Mouse (Mus musculus) spleen, adult 12 weeks (tissue): ENCODE measurements around the gene Lrrc49.

Source experiments
- DNase-seq: peaks from one replicate; pipeline ENCODE4 v3.0.0; 2022; ENCODE audit warnings: low spot score

Lrrc49 gene

DNA sequence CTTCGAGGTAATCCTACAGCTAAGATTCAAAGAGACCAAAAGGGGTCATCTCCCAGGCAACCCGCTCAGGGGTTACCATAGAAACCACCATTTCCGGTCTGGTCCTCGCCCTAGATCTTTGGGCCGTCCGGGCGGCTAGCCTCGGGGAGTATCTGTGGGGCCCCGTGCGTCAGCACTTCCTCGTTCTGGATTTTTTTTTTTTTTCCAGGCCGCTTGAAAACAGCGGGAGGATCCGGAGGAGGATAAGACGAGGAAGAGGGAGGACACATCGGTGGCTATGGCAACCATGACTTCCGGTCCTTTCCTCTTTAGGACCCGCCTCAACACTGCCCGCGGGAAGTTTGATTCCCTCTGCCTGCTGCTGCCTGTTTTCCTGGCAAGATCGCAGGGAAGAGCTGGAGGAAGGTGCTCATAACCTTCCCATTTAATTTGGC, at the start of gene Lrrc49:
TSS of gene Lrrc49 (minus strand) at position 268 of the 434 bp plus-strand sequence.
- DNase-seq = peak; percentile 34

DNA sequence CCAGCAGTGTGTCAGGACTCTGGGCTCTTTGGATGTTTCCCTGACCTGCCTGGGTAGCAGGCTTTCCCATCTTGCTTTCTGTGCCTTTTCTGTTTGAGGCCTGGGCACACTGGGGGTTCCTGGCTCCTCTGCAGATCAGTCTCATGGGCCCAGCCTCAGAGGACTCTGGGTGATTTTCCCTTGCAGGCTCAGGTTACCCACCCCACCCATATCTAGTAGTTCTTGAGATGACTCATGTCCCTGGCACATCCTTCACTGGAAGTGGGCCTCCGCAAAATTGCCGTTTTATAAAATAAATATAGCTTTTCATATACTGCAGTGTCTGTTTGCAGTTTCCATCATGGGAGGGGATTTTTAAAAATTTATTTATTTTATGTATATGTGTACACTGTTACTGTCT, 46.4 kb upstream of the Lrrc49 start:
- DNase-seq = no peak

DNA sequence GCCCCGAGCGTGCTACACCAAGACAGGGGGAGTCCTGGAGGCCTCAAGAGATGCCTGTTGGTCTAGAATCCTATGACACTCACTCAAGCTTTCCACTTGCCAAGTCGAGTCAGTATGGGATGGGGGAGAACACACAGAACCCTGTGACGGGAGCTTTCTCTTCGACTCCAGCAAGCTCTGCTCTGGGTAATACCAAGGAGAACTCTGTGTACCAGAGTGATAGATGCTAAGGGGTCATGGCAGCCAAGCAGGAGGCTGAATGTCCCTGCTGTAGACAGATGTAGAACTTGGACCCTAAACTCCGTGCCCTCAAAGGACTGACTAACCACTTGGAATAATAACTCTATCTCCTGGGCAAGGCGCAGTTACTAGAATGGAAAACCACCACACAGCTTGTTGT, 37.0 kb upstream of the Lrrc49 start:
- DNase-seq = no peak

DNA sequence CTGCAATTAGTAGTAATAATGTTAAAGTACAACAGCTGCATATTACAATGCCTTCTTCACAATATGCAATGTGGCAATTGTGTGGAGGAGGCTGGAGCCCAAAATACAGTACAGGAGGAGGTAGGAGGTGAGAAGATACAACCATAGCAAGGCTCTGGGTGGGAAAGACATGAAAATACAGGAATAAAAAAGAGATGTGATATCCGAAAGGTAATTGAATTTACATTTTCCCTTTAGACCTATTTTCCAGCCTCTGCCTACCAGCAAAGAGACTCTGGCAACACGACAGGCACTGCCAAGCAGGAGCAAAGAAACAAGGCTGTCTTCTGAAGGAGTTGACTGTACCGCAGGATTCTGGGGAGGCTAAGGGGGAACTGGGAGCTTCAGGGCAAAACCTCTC, 31.7 kb upstream of the Lrrc49 start:
- DNase-seq = no peak

DNA sequence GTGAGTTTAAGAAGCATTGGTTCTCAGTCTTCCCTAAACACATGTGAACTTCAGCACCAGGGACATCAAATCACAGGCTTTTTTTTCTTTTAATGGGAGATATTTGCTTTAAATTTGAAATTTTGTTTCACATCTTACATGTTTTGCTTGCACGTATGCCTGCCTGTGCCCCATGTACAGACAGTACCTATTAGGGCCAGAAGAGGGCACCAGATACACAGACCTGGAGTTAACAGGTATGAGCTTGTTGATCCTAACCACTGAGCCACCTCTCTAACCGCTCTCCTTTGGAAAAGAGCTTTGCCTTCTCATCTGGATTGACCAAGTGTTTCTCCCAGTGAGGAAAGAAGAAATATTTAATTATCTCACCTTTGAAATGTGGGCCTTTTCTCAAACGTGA, 30.3 kb upstream of the Lrrc49 start:
- no peak for DNase-seq

DNA sequence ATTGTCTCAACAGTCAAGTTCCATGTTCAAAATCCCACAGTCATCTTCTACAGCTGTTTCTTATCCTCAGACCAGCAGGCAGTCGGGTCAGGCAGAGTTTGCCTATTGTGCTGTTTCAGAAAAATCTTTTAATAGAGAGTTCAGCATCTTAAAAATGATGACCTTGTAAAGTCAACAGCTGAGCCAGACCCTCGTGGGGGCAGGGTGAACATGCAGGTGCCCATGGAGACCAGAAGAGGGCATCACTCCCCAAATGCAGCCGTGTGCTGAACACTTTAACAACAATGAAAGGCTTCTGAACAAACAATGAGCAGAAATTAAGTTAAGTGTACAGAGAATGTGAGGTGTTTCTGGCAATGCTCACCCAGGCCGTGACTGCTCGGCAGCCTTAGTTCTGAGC, 27.9 kb upstream of the Lrrc49 start:
- no peak for DNase-seq

DNA sequence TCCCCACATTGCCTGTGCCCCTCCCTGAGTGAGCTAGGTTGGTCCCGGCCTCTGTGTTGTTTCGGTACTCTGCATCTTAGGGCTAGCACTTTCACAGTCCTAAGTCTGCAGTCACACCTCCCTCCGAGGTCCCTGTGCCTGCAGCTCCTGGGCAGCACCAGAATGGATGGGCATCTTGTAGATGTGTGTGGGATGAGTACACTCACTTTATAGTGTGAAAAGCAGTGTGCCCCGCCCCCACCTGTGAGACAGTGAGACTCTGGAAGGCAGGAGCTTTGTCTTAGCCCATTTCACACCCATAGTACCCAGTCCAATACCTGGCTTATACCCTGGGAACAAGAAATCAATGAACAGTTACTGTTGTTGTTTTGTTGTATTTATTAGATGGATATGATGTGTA, 27.3 kb upstream of the Lrrc49 start:
- no peak for DNase-seq

DNA sequence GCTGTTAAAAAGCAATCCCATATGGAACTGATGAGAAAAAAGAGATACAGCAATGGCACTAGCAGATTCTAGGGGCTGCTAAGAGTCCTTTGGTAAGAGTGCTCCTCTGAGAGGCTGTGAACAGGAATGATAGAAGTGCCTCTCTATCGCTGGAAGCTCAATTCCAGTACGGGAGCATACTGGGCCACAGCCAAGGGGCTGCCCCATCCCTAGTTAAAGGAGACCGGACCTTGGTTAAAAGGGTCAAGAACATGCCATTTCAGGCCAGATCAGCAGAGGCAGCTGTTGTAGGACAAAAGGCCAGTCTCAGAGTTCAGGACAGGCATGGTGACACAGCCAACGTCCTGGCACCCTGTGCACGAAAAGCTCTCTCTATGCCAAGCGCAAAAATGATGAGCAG, 26.2 kb upstream of the Lrrc49 start:
- no peak for DNase-seq

DNA sequence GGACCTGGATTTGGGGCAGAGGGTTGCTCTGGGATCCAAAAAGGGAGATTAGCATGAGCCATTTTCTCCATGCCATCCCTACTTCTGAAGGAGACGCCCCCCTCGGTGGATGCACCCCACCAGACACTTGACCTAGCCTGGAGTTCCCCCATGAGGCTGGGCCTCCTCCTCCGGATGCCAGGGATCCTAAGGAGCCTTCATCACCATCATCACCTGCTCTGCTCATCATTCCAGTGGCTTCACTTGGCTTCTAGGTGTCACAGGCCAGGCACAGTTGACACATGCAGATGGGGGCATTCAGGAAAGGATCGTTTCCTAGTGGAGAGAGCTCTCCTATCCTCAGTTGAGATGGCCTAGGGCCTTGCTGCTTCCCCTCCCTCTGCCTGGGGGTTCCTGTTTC, 25.7 kb upstream of the Lrrc49 start:
- DNase-seq = no peak

DNA sequence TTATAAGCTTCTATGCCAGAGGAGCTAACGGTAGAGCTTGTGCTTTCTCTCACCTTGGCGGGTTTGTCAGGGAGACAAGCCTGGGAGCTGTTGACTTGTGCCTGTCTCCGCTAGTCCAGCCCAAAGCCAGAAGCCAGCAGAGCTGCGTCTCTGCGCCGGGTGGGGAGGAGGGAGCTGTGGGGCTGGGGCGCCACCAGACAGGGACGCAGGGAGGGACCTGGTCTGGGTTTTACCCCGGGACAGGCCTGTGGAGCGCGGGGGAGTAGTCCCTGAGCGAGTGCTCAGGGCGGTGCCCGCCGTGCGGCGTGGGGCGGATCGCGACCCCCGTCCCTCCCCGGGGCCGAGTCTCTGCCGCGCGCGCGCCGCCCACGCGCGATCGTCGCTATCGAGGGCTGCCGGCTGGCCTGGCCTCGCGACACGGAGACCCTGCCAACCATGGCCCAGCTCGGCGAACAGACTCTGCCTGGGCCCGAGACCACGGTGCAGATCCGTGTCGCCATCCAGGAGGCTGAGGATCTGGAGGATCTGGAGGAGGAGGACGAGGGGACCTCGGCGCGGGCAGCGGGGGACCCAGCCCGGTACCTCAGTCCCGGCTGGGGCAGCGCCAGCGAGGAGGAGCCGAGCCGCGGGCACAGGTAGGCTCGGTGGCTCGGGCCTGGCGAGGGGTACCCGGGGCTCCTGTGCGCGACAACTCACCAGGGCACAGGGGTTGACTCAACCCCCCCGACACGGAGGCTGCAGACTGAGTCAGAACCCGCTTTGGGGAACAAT, 25.0 kb upstream of the Lrrc49 start, which contains the start of gene Larp6:
TSS of gene Larp6 (plus strand) at position 219 of the 771 bp plus-strand sequence.
- DNase-seq = no peak

DNA sequence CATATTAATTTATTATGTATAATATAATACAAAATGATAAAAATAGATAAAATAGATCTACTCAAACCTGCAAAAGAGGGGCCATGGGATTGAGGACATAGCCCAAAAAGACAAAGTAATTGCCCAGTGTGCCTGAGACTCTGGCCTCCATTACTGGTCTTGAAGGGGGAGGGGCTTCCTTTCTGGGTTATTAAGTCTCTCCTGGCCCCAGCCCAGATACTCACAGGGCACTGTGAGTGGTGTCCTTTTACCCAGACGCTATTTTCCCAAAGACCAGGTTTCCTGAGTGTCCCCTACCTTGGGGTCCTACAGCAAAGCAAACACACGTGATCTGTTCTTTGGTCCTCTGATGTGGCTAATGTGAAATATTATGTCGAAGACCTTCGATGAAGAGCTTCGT, 24.1 kb upstream of the Lrrc49 start:
- DNase-seq = no peak

DNA sequence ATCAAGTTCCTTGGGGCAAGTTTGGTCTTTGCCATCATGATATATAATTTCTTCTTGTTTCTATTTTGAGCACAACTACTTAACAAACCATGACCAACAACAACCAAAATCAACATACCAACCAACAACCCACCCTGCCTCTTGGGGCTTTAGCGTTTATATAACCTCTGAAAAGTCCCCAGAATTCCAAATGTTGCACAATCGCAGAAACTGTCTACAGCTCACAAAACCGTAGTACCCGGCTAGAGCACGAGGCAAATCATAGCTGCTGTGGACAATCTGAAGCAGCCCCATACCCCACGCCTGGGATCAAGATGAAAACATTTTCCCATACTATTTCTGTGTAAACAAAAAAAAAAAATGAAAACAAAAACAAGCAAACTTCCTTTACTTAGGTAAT, 21.8 kb upstream of the Lrrc49 start:
- DNase-seq = no peak

DNA sequence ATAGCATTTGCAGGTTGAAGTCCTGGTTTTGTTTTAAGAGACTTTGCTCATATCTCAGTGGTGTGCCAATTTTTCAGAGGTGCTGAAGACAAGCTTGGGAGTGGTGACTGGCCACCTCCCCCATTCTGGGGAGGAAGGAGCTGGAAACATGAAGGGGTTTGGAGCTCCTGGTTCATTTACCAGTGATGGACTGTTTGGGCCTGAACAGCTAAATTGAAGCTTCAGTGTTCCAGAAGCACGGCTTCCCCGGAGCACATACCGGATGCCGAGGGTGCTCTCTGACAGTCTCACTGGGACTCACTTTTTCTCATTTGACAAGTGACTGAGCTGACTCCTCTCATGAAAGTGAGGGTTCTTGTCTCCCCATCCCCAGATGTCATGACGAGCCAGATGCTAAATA, 20.6 kb upstream of the Lrrc49 start:
- DNase-seq = no peak

DNA sequence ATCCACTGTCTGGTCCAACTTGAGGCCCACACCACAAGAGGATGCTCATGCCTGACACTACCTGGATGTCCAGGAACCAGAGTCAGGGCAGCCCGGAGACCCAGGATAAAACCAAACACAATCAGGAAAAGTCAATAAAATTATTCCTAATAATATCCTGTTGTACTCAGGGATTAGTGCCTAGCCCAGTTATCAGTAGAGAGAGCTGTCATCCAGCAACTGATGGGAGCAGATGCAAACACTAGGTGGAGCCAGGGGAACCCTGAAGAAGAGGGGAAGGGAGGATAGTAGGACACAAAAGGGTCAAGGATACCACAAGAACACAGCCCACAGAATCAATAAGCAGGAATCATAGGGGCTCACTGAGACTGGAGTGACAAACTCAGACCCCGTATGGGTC, 19.6 kb upstream of the Lrrc49 start:
- no peak for DNase-seq

DNA sequence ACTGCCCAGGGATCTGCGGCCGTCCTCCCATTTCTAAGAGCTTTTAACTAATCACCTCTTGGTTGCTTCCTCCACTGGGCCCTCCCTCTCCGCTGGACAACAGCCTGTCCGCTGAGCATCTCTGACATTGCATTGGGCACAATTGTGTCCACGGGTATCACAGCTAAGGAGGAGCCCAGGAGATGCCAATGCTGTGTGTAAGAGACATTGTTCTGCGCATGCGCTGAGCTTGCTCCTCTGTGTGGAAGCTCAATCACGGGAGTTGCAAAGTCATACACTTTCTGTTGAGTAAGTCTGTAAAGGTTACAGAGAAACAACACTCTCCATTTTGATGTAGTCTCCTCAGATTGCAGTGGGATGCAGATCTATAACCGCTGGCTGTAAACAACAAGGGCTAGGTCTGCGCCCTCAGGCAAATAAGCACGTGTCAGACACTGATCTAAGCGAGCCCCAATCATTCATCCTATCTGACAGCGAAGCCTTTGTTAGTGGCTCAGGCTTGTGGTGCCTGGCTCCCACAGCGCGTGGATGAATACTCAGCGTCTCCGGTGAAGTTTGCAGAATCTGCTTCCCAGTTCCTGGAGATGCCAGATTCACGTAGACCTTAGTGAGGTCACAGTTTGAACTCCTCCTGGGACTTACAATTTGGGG, 11.7 kb upstream of the Lrrc49 start:
- no peak for DNase-seq

DNA sequence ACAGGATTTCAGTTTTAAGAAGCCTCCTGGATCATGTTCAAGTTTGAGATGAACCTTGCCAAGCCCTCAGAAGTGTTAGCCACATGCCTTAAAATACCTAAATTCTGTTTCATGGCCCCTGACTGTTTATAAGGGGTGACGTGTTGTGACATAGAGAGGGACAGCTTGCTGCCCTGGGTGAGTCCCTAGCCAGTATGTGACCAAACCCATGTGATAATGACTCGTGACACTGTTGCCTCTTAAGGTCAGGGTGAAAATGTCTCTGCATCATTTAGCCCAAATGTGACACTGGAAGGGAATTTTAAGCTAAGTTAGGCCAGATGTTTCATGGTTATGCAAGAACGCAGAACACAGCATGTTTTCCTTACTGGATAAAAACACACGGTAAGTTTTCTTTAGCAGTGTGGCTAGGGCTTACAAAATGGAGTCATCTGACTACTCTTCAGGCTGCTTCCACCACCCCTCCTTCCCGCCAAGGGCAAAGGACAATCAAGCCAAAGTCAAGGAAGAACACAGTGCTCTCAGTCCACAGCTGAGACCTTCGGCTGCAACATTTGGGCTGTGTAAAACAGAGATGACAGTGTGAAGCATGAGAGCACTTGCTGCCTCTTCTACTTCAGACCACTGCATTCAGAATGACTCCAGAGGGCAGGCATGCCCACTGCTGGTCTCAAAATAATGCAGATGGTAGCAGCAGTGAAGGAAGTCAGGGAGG, 8.5 kb upstream of the Lrrc49 start:
- no peak for DNase-seq

DNA sequence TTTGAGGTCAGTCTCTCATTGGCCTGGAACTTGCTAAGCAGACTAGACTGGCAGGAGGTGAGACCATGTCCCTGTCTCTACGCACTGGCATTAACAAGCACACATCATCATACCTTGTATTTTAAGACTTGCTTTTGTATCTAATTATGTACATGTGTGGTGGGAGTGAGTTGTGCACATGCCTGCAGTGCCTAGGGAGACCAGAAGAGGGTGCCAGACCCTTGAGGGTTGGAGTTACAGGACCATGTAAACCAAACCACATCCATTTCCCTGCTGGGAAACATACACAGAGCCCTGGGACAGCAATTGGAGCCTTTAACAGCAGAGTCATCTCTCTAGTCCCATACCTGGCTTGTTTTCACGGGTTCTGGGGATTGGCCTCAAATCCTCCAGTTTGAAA, 6.0 kb upstream of the Lrrc49 start:
- no peak for DNase-seq

DNA sequence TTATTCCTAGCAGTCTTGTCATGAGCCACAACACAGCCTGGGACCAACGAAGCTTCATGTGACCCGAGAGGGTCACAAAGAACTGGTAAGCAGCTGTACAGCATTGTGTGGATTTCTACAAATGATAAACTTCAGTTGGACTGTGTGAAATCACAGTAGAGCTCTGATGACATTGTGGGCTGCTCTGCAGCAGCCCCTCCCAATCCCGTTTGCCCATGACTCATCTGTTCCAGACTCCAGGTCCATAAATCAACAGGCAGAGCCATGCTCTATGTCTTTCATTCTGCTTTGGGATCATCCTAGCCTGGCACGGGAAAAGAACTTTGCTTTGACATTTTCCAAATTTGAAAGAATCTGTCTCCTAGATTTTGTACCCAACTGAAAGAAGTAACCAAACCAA, 4.7 kb upstream of the Lrrc49 start:
- no peak for DNase-seq

DNA sequence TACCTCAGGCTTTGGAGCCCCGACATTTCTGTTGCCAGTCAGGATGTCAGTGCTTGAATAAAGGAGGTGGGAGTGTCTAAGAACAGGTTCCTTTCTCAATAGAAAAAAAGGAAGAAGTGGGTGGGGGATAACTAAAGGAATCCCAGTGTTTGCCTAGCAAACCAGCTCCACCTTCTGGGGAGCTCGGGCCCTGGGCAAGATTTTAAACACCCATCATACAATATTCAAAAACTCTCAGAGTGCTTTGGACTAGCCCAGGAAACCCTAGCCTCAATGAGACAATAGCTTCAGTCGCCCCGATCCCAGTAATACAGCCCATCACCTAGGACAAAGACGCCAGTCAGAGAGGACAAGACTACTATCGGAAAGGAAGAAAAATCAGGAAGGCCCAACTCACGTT, 543 bp downstream of the Lrrc49 start:
- no peak for DNase-seq

DNA sequence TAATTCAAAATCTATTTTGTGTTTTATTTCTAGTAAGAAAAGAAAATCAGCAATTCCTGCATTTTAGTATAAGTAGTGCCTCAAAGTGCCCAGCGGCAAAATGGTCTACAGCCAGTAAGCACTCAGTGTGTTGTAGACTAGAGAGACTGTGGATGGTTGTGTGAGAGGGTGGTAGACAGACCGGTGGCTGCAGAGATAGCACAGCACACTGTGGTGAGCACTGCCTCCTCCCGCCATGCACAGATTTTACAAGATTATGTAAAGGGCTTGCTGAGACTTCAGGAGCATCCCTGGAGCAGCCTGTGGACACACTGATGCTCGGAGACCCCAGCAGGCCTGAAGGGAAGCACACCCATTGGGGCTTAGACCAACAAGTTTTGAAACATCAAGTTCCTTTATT, 5.2 kb downstream of the Lrrc49 start:
- DNase-seq = no peak

DNA sequence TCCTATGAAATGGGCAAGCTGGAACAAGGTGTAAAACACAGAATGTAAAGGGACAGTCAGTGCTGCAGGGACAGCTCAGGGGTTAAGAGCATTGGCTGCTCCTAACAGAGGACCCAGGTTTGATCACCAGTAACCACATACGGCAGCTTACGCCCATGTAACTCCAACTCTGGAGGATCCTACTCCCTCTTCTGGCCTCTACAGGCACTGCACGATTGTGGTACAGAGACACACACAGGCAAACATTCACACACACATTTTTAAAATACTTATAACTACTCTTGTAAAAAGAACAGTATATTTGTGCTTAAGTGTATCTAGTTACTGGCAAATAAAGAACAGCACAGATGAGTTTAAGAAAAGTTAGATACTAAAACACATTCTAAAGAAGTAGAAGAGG, 7.0 kb downstream of the Lrrc49 start:
- no peak for DNase-seq

DNA sequence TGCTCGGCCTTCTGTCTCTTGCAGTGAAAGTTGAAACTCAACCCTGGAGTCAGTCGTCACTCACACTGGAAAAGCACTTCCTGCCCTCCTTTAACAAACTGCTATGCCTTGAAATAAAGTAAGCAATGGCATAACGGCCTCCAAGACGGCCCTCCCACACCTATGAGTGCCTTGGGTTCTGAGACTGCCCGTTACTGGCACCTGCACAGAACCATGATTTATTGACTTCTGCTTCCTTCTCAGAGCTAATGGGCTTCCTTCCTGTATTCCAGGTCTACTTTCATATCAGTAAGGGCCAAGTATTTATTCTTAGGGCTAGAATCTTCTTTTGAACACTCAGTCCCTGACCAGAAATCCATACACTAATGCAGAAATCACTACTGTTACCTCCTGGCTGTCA, 9.0 kb downstream of the Lrrc49 start:
- DNase-seq = no peak

DNA sequence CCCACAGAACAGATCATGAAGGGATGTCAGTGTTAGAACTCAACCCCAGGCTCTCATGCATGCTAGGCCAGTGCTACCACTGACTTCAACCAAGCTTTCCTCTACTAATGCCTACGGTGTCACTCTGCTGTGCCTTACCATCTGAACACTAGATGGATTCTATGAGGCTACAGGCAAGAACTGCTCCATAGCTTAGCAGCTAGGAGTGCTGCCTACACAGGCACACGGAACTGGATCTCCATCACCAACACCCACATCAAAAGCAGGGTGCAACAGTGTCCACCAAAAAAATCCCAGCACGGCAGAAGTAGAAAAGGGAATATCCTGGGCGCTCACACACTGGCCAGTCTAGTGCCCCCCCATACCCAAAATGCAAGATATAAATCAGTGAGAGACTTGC, 11.5 kb downstream of the Lrrc49 start:
- no peak for DNase-seq
